Mouse (Mus musculus) layer of hippocampus, adult 9-10 months (tissue): ENCODE data around the gene Scarf2.

ENCODE experiments used
- DNase-seq: peaks from one replicate; pipeline ENCODE4 v3.0.0; 2022; ENCODE audit warnings: low spot score

Gene Scarf2

GRCm38 (mm10) chr16:17796971-17797811, at the start of gene Scarf2:
Gene Scarf2, plus strand, starts transcription at chr16:17797282.
- no peak for DNase-seq

- DNase-seq: no peak
Measured at GRCm38 (mm10) chr16:17753001-17753400, 44.1 kb upstream of the Scarf2 start.

GRCm38 (mm10) chr16:17753686-17754085, 43.4 kb upstream of the Scarf2 start:
- no peak for DNase-seq

- no peak for DNase-seq
Measured at GRCm38 (mm10) chr16:17757756-17758155, 39.3 kb upstream of the Scarf2 start.

GRCm38 (mm10) chr16:17758902-17759301, 38.2 kb upstream of the Scarf2 start:
- DNase-seq: no peak

- peak; percentile 56 for DNase-seq
Measured at GRCm38 (mm10) chr16:17759344-17759773, 37.7 kb upstream of the Scarf2 start, which contains the start of gene Klhl22. Gene Klhl22, plus strand, starts transcription at chr16:17759618.

GRCm38 (mm10) chr16:17759813-17760321, 37.2 kb upstream of the Scarf2 start:
- DNase-seq: no peak

- DNase-seq: peak; percentile 16
Measured at GRCm38 (mm10) chr16:17760657-17761056, 36.4 kb upstream of the Scarf2 start.

GRCm38 (mm10) chr16:17761074-17761473, 36.0 kb upstream of the Scarf2 start:
- no peak for DNase-seq

- DNase-seq: no peak
Measured at GRCm38 (mm10) chr16:17764108-17764511, 33.0 kb upstream of the Scarf2 start.

- DNase-seq: no peak
Measured at GRCm38 (mm10) chr16:17768834-17769233, 28.2 kb upstream of the Scarf2 start.

GRCm38 (mm10) chr16:17771117-17771865, 25.8 kb upstream of the Scarf2 start:
- no peak for DNase-seq

- no peak for DNase-seq
Measured at GRCm38 (mm10) chr16:17776828-17777227, 20.3 kb upstream of the Scarf2 start.

- DNase-seq: no peak
Measured at GRCm38 (mm10) chr16:17778223-17778622, 18.9 kb upstream of the Scarf2 start.

- DNase-seq: no peak
Measured at GRCm38 (mm10) chr16:17779692-17780091, 17.4 kb upstream of the Scarf2 start.

GRCm38 (mm10) chr16:17785337-17785736, 11.7 kb upstream of the Scarf2 start:
- no peak for DNase-seq

GRCm38 (mm10) chr16:17792728-17793127, 4.4 kb upstream of the Scarf2 start:
- DNase-seq: no peak

- DNase-seq: no peak
Measured at GRCm38 (mm10) chr16:17794047-17794446, 3.0 kb upstream of the Scarf2 start.

GRCm38 (mm10) chr16:17795643-17796042, 1.4 kb upstream of the Scarf2 start:
- DNase-seq: no peak

- no peak for DNase-seq
Measured at GRCm38 (mm10) chr16:17796519-17796918, 563 bp upstream of the Scarf2 start.

- no peak for DNase-seq
Measured at GRCm38 (mm10) chr16:17797812-17798311, 780 bp downstream of the Scarf2 start.

- DNase-seq: no peak
Measured at GRCm38 (mm10) chr16:17798321-17799180, 1.5 kb downstream of the Scarf2 start.
